Mouse (Mus musculus): Measurements from ENCODE around the gene Taar6. TPM values are rescaled to one million over a fixed set of nuclear protein-coding genes. Genes with fewer than 3 reads are reported as not detected.

Taar6 gene
- total RNA-seq, 2 experiments from 2014 or later = not detected

- intact Hi-C loops (cut with DNase I) = no loop called here
- DNase-seq = no peak
Measured at GRCm38 (mm10) chr10:23942465-23942864, 43.0 kb downstream of the Taar6 start.

- no peak for DNase-seq
- intact Hi-C loops (cut with DNase I) = no loop called here
Measured at GRCm38 (mm10) chr10:23938312-23938711, 47.1 kb downstream of the Taar6 start, which contains the start of gene Taar2. Gene Taar2, plus strand, starts transcription at chr10:23938572.

GRCm38 (mm10) chr10:23937613-23938012 lies 47.8 kb downstream of the Taar6 start:
- DNase-seq = no peak
- intact Hi-C loops (cut with DNase I) = no loop called here

Other genes with a start within 250 kb of the Taar6 start
- gene Rps12, start 198.4 kb downstream of the Taar6 start, total RNA-seq (2021) = 100 to 1,000 TPM; 219 to 226 TPM
- gene Slc18b1, start 188.7 kb downstream of the Taar6 start, total RNA-seq (2021) = 1 to 10 TPM; 9.2 to 9.4 TPM
- gene Vnn3, start 134.2 kb downstream of the Taar6 start, total RNA-seq (2021) = not detected
- gene Vnn1, start 91.0 kb downstream of the Taar6 start, total RNA-seq (2021) = 1 to 10 TPM; 1.1 TPM
- not detected for gene Taar1, start 65.3 kb downstream of the Taar6 start, total RNA-seq (2021)
- not detected for gene Taar2, start 47.1 kb downstream of the Taar6 start, total RNA-seq (2021)
- gene Taar3, start 36.1 kb downstream of the Taar6 start, total RNA-seq (2021) = not detected
- not detected for gene Taar4, start 25.2 kb downstream of the Taar6 start, total RNA-seq (2021)
- gene Taar5, start 14.9 kb downstream of the Taar6 start, total RNA-seq (2021) = not detected
- gene Taar7a, start 7.8 kb upstream of the Taar6 start, total RNA-seq (2021) = not detected
- not detected for gene Taar7b, start 14.3 kb upstream of the Taar6 start, total RNA-seq (2021)
- gene Taar7d, start 41.6 kb upstream of the Taar6 start, total RNA-seq (2021) = not detected
- not detected for gene Taar7e, start 52.0 kb upstream of the Taar6 start, total RNA-seq (2021)
- gene Taar7f, start 63.9 kb upstream of the Taar6 start, total RNA-seq (2021) = not detected
- gene Taar8a, start 90.9 kb upstream of the Taar6 start, total RNA-seq (2021) = not detected
- not detected for gene Taar8b, start 106.6 kb upstream of the Taar6 start, total RNA-seq (2021)
- not detected for gene Taar8c, start 116.3 kb upstream of the Taar6 start, total RNA-seq (2021)
- gene Taar9, start 123.9 kb upstream of the Taar6 start, total RNA-seq (2021) = not detected
- gene Stx7, start 163.7 kb upstream of the Taar6 start, total RNA-seq (2021) = 10 to 100 TPM; 41.4 to 42.7 TPM
- under 1 TPM; 0.46 to 0.86 TPM for gene Moxd1, start 237.9 kb upstream of the Taar6 start, total RNA-seq (2021)